Comparison of ENCODE assay signal across 8 mouse cellular contexts in genomic region chr7:27159882-27160281, GRCm38 (mm10). TPM values are rescaled to one million over a fixed set of nuclear protein-coding genes. Genes with fewer than 3 reads are reported as not detected.
A peak's percentile ranks its signal among the peaks of the same experiment; 100 is the strongest.
DNase-seq lines count a peak whose midpoint lies in the region; ATAC-seq lines count a peak whose summit lies in the region.

No protein-coding gene starts in this region.

- peak; percentile 98 for DNase-seq in ZHBTc4 (ENCODE audit: low read depth, low spot score)
- DNase-seq in cerebellum, postnatal 4 days (ENCODE audit: low spot score in 2 of 2) = peak; percentile 81 to 90
- DNase-seq in gastrocnemius, adult 8-10 months (ENCODE audit: low spot score in 2 of 2) = peak; percentile 84
- DNase-seq in induced T-regulatory cell, adult 2 months (ENCODE audit: low read depth) = peak; percentile 91
- DNase-seq in left cerebral cortex, adult 9 months (ENCODE audit: low spot score in 2 of 2) = peak; percentile 80 to 88
- DNase-seq in right cerebral cortex, postnatal 14 days = peak; percentile 88
- peak; percentile 78 for DNase-seq in urinary bladder, postnatal 25 days (ENCODE audit: low spot score)

- ATAC-seq in megakaryocyte progenitor cell, adult 5-6 weeks (replicated peaks; ENCODE audit: poor library complexity) = peak; percentile 96

RNA-seq across cellular contexts. Expression of gene Cyp2t4, which starts 6.4 kb away (rescaled TPM):
- not detected for total RNA-seq in gastrocnemius, adult 8-10 months (2022)
- total RNA-seq in megakaryocyte progenitor cell, adult 5-6 weeks (2015) = not detected in 2 replicates
- not detected in 2 replicates for total RNA-seq in megakaryocyte progenitor cell, adult 5-6 weeks (2017)

RNA-seq across cellular contexts. Expression of gene Egln2, which starts 6.7 kb away (rescaled TPM):
- 100 to 1,000 TPM; 119 to 120 (median 119) TPM for total RNA-seq in gastrocnemius, adult 8-10 months (2022)
- total RNA-seq in megakaryocyte progenitor cell, adult 5-6 weeks (2015) = 7.8 and 7.9 TPM in 2 replicates
- 26.2 and 26.3 TPM in 2 replicates for total RNA-seq in megakaryocyte progenitor cell, adult 5-6 weeks (2017)

RNA-seq across cellular contexts. Expression of gene Rab4b, which starts 18.8 kb away (rescaled TPM):
- 1 to 10 TPM; 4.3 to 5.8 (median 4.7) TPM for total RNA-seq in gastrocnemius, adult 8-10 months (2022)
- total RNA-seq in megakaryocyte progenitor cell, adult 5-6 weeks (2015) = 43.2 and 43.5 TPM in 2 replicates
- total RNA-seq in megakaryocyte progenitor cell, adult 5-6 weeks (2017) = 8.5 and 9.8 TPM in 2 replicates

RNA-seq across cellular contexts. Expression of gene Gm21983, which starts 21.0 kb away (rescaled TPM):
- total RNA-seq in gastrocnemius, adult 8-10 months (2022) = not detected
- total RNA-seq in megakaryocyte progenitor cell, adult 5-6 weeks (2015) = not detected in 2 replicates
- not detected in 2 replicates for total RNA-seq in megakaryocyte progenitor cell, adult 5-6 weeks (2017)

RNA-seq across cellular contexts. Expression of gene Mia, which starts 21.1 kb away (rescaled TPM):
- under 1 TPM in 1 of 4 experiments, not detected in 3; 0.75 TPM for total RNA-seq in gastrocnemius, adult 8-10 months (2022)
- 0.24 TPM in 1 of 2 replicates, not detected in the other for total RNA-seq in megakaryocyte progenitor cell, adult 5-6 weeks (2015)
- not detected in 2 replicates for total RNA-seq in megakaryocyte progenitor cell, adult 5-6 weeks (2017)

Comparison
In these comparisons a context has a peak if more than half of its experiments do, and no peak if none do; other contexts are left out.
1. Peak in every context shown above with its lines: DNase-seq and ATAC-seq.
2. RNA of gene Egln2, which starts 6.7 kb away (total RNA-seq): 119 to 120 TPM in gastrocnemius, adult 8-10 months; 7.8 to 26.3 TPM in megakaryocyte progenitor cell, adult 5-6 weeks; every median in the first group is over 4 times any median in the second.